ENCODE assay signal across 9 mouse cellular contexts in the genomic region with DNA sequence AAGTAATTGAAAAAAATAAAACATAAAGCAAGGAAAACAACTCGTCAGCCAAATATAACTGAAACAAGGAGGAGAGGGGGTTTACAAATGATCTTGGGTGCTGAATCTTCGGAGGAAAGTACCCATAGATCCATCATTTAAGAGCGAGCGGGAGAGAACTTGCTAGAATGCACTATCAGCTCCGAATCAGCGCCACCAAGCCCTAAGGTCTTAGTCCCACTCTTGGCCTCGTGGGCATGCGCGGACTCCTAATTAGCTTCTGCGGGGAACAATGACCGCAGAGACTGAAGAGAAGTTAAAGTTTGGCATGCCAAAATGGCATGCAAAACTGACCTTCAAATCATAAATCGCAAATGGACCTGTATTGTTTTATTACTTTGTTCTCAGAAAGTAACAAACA. TPM values are rescaled to one million over a fixed set of nuclear protein-coding genes. Genes with fewer than 3 reads are reported as not detected.
DNase-seq lines count a peak whose midpoint lies in the region; ATAC-seq and TF ChIP-seq lines count a peak whose summit lies in the region.
"Had no signal": no experiment of that assay in that cellular context is flagged by ENCODE, and none has a peak within 500 bp of the region (broad histone marks: within the 10 kb centered on the region; RNA-seq: fewer than 3 reads in every experiment).

No protein-coding gene starts in this region.

- peak overlapping the region; percentile 86 for H3K27ac ChIP-seq in left cerebral cortex, adult 2 months
- no peak overlapping the region for H3K27ac ChIP-seq in hindbrain, embryonic 15.5 days (replicated peaks)
- no peak overlapping the region for H3K27ac ChIP-seq in neural tube, embryonic 15.5 days (replicated peaks)

- peak overlapping the region; percentile 98 for H3K4me2 ChIP-seq in hindbrain, embryonic 15.5 days
- peak overlapping the region; percentile 99 for H3K4me2 ChIP-seq in neural tube, embryonic 15.5 days

- H3K4me1 ChIP-seq in hindbrain, embryonic 15.5 days (replicated peaks), result peaks cover 26% of the 10 kb centered on the region
- H3K4me1 ChIP-seq in neural tube, embryonic 15.5 days, result peaks cover 49% of the 10 kb centered on the region

- no peak overlapping the region for H3K9ac ChIP-seq in hindbrain, embryonic 15.5 days
- H3K9ac ChIP-seq in neural tube, embryonic 15.5 days (replicated peaks), result 0 out of 2 replicates have a peak overlapping the region, but pooled peaks have one; percentile 10

- H3K9me3 ChIP-seq in hindbrain, embryonic 15.5 days, result no peaks in the 10 kb centered on the region
- H3K9me3 ChIP-seq in neural tube, embryonic 15.5 days (replicated peaks), result no peaks in the 10 kb centered on the region

- intact Hi-C loops in left cerebral cortex, adult 2 months (cut with DNase I), result loop anchor here (2.0 to 5.0 kb wide), 2 partner anchors 39 to 40 kb away; no protein-coding TSS in a partner anchor
- intact Hi-C loops in left cerebral cortex, postnatal 36 days (cut with DNase I), result loop anchor here (2.0 to 5.0 kb wide), 2 partner anchors 37 to 40 kb away; no protein-coding TSS in a partner anchor

- no peaks in the 10 kb centered on the region for H3K36me3 ChIP-seq in hindbrain, embryonic 15.5 days
- no peaks in the 10 kb centered on the region for H3K36me3 ChIP-seq in neural tube, embryonic 15.5 days

- no peak for ATAC-seq in hindbrain, embryonic 15.5 days (ENCODE audit: low FRiP score, low read depth)
- no peak for ATAC-seq in neural tube, embryonic 15.5 days (ENCODE audit: low FRiP score)

- no peak for TF ChIP-seq CTCF in left cerebral cortex, adult 2 months (IDR thresholded peaks at IDR 0.05)

- no peaks in the 10 kb centered on the region for H3K27me3 ChIP-seq in hindbrain, embryonic 15.5 days
- H3K27me3 ChIP-seq in neural tube, embryonic 15.5 days (replicated peaks), result no peaks in the 10 kb centered on the region; the same call in none of the 2 replicates

- WGBS in hindbrain, embryonic 15.5 days, result 44% methylated on average over 12 of the region's 12 CpGs
- WGBS in neural tube, embryonic 15.5 days, result 44% methylated on average over 12 of the region's 12 CpGs

- DNase-seq in left cerebral cortex, adult 2 months (ENCODE audit: extremely low spot score in 1 of 2, low spot score in 2 of 2), result no peak
- no peak for DNase-seq in left cerebral cortex, postnatal 36 days (ENCODE audit: low spot score in 2 of 2)
- DNase-seq in embryo, embryonic 11 days, result peak; percentile 47
- DNase-seq in yolk sac, embryonic 10.5 days (ENCODE audit: low spot score), result no peak
- DNase-seq in adrenal gland, adult 8-10 months, result no peak
- no peak for DNase-seq in right cerebral cortex, postnatal 10 days (ENCODE audit: low spot score in 2 of 2)
- DNase-seq: left cerebral cortex, postnatal 4 days had no signal

- peak overlapping the region; percentile 82 for H3K4me3 ChIP-seq in left cerebral cortex, adult 2 months
- peak overlapping the region; percentile 71 for H3K4me3 ChIP-seq in hindbrain, embryonic 15.5 days
- peak overlapping the region; percentile 73 for H3K4me3 ChIP-seq in neural tube, embryonic 15.5 days (replicated peaks)

RNA-seq across cellular contexts. Expression of a gene that starts 2.2 kb away (rescaled TPM):
- total RNA-seq in left cerebral cortex, adult 2 months (2021), result 10 to 100 TPM; 61.4 to 63.8 TPM
- 10 to 100 TPM; 58.5 to 68.8 TPM for total RNA-seq in left cerebral cortex, postnatal 36 days (2021)
- polyA plus RNA-seq in hindbrain, embryonic 15.5 days (2015; fragmentation: Nextera tagmentation; extraction: Ambion mirVana), result 51.8 and 59.6 TPM in 2 replicates
- 51.4 and 64.5 TPM in 2 replicates for polyA plus RNA-seq in neural tube, embryonic 15.5 days (2015; fragmentation: Nextera tagmentation; extraction: Ambion mirVana)
- total RNA-seq in adrenal gland, adult 8-10 months (2022), result 10 to 100 TPM; 43.0 to 49.5 (median 45.6) TPM
